Mouse (Mus musculus): ENCODE results near the gene Fcna.
A peak's percentile ranks its signal among the peaks of the same experiment; 100 is the strongest.

The Fcna gene

DNA sequence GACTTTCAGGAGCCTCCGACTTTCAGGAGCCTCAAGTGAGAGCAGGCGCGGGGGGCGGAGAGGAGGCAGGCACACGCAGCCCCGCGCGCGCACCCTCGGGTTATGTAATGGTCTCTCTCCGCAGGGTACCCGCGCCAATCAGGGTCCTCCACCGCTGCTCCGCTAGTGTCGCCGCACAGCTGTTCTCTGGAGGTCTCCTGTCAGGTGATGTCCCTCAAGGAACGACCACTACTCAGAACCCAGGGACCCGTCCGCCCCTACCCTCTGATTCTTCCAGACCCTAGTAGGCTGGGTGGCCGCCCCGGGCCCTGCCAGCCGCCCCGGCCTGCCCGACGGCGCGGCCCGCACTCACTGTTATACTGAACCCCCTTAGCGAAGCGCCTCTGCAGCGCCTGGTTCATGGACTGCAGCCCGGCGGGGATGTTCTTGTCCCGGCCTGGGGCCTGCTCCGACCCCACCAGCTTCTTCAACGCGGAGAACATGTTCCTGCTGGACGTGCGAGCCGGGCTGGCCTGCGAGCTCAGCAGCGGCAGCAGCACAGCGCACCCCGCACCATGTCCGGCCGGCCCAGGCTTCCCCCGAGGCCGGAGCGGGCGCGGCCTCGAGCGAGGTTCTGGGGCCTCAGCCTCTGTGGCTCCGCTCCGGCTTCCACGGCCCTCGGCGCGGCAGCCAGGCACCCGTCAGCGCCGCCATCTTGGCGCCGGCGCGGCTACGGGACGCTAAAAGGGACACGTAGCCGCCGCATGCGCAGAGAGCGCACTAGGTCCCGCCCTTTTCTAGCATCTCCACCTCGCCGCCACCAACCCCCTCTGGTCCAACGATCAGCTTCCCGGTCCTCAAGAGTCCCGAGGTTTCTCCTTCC is 19.8 kb downstream of the Fcna start, which contains the start of gene Rabl6:
Gene Rabl6 (minus strand): TSS at position 761 of the 862 bp plus-strand sequence.
- peak; percentile 67 for DNase-seq (ENCODE audit: low read depth)

DNA sequence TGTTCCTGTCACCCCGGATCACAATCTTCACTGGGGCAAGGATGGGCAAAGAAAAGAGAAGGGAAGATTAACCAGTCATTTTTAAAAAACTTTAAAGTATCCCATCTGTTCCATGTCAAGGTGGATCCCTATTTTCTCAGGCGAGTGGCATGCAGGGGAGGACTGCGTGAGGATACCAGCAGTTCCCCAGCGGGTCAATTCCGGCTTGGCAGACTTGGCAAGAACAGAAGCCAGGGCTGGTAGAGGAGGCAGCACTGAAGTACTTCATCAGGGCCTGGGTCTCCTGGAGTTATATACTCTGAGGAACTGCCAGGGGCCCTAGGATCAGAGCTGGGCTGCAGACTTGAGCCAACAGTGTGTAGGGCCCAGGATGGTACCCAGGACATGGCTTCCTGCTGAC is 25.3 kb downstream of the Fcna start:
- no peak for DNase-seq (ENCODE audit: low read depth)

DNA sequence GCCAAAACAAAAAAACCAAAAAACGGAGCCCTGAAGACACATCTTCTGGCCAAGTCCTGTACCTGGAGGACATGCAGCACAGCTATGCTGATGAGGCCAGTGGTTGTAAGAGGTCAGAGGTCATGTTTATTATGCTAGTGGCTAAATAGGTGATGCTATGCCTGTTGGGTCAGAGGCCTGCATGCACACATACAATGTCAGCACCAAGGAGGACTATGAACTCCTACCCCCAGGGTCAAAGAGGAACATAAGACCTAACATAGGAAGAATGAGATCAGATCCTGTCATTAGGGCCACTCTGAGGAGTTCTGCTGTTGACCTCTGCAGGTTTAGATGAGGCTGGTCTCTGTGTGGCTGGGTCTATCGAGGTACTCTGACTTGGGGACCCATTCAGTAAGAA is 27.8 kb downstream of the Fcna start:
- DNase-seq (ENCODE audit: low read depth), result no peak

DNA sequence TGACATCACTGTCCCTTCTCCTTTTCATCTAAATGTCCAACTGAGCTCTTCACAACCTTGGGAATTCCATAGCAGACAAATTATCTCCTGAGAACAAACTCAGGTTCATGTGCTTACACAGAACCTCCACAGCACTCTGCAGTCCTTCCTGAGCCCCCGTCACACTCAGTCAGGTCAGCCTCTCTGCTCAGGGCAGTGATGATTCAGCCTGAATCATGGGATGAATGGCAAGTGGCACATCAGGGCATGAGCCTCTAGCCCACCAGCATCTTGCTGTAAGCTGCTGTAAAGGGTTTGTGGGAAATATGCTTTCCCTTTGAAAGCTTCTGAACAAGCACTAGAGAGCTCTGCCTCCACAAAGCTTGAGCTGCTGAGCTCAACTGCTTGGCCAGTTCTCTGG is 29.1 kb downstream of the Fcna start:
- DNase-seq (ENCODE audit: low read depth), result no peak

DNA sequence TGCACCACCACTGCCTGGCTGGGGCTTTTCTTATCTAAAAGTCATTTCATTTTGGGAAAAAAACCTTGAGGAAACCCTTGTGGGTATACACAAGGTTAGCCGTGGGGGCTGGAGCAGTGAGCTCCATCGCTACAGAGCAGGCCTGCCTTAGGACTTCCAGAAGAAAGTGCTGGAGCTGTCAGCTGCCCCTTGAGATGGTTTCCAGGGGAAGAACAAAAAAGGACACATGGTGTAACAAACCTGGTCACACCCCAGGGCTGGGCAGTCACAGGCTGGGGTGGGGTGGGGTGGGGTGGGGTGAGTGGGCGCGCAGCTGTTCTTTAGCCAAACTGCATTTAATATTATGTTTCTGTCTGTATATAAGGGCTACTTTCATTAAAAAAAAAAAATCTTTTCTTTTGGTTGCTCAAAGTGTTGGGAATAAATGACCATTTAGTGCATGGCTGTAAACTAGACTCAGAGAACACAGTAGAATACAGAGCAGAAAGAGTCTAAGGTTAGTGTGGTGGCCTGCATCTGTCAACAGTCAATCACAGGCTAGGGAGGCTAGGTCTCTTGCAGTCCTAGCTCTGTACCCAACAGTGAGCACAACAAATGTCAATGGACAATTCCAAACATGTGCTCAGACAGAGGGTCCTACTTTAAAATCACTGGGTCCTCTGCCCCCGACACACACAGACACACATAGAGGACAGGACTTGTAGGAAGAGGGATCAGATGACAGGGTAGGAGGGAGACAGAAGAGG is 30.9 kb downstream of the Fcna start:
- DNase-seq (ENCODE audit: low read depth), result no peak

DNA sequence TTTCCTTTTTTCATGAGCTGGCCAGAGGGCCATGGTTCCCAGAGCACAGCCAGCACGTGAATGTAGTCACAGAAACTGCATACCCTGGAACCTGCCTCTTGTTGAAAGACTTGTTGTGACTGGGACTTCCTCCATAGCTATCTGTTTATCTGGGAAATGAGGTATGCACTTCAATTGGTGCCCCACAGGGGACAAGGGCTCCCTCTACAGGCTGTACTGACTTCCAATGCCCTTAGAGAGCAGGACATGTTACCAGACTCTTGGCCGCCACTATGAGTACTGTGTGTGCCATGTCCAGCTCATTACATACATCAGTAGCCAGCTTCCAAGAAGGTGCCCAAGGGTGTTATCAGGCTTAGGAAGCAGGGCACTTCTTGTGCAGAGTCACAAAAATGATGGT is 36.0 kb downstream of the Fcna start:
- DNase-seq (ENCODE audit: low read depth), result no peak

DNA sequence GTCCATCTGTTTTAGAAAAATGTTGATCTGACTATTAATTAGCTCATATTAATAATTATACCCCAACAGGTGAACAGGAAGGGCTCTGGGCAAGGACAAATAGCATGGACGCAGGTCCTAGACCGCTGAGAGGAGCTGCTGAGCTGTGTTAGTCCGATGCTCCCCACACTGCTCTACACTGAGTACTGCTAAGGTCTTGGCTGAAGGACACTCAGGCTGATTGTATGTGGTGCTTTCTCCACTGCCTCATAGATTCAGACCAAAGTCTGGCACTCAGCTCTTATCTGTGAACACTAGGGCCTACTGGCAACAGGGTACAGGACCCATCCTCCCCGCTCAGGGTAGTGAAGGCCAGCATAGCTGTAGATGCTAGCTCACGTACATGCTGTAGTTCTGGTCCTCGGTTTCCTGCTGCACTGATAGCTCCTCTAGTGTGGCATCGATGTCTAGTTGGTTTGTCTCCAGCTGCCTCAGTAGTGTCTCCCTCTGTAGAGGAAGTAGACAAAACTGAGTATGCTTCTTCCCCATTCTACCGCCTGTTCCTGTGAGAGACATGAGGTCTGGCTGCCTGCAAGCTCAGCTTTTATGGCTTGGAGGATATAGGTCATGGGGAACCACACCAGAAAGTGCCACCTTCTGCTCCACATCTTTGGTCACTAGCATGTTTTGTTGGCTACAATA is 39.5 kb downstream of the Fcna start:
- no peak for DNase-seq (ENCODE audit: low read depth)

DNA sequence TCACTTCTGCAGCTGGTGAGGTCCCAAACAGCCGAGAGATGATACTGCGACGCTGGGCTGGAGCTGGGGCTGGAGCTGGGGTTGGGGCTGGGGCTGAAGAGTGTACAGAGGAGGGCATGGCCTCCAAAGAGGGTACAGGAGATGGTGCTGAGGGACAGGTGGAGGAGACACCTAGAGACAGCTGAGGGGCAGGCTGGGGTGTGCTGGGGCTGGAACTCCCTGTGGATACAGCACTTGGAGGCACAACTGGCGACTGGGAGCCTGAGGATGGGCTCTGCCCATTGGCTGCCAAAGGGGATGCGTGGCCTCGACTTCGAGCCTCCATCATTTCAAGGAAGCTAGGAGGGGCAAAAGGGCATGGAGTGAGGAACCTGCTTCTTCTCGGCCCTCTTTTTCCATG is 40.5 kb downstream of the Fcna start:
- no peak for DNase-seq (ENCODE audit: low read depth)

DNA sequence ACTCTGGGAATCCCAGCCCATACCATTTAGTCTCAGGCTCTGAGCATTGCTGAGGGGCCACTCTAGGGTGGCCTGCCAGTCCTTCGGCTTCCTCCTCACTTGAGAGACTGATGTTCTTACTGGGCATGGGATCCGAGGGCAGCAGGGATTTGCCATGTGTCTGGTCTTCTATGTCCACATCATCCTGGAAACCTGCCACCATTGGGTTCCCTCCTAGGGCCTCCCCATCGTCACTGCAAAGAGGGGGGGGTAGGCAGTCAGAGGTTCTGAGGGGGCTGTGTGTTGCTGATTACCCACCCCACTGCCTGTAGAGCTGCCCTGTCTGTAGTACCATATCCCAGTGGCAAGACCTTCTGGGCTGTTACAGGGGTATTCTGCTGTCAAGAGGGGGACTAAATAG is 42.2 kb downstream of the Fcna start:
- no peak for DNase-seq (ENCODE audit: low read depth)

DNA sequence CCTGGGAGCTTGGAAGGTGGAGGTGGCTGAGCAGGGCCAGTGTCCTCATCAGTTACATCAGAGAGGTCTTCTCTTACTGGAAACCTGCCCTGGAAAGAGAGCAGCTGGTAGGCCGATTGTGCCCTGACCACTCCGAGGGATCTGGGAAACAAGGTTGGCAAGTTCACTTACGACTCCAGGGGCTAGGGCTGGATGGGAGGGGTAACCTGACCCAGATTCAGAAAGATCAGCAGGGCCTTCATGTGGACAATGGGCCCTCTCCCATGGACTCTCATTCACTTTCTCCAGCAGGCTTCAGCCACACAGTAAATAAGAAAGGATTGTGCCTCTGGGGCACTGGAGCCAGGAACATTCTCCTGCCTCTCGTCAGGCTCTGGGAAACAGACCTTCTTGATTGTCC is 43.0 kb downstream of the Fcna start:
- no peak for DNase-seq (ENCODE audit: low read depth)

DNA sequence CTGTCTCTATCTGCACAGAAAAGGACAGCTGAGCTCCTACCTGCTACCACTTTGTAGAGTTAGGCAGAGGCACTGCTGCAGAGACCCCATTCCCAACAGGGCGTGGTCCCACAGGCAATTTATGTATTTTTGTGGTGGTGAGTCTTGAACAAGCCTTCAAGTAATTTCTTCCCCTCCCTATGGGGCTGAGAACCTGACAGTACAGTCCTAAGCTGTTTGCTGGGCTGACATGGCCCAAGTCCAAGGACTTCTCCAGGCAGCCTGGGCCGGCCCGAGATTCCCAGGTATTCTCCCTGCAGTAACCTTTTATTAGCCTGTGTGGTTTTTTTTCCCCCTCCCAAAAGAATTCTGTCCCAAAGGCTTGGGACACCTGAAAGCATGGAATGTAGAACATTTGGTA is 43.7 kb downstream of the Fcna start:
- DNase-seq (ENCODE audit: low read depth), result no peak

DNA sequence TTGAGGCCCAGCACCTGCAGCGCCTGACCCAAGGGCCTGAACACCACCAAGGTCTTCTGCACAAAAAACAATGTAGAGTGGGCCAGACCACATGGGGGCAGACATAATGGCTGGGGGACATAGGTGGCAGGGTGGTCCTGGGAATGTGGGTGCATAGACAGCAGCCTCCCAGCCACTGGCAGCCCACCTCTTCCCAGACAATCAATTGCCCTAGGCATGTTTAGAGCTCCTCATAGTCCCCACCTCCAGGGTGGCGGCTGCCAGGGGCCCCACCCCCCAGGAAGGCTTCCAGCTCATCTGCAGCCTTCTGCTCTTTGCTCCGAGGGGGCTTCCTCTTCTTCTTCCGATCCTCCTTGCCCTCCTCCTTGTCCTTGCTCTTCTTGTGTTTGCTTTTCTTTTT is 44.3 kb downstream of the Fcna start:
- DNase-seq (ENCODE audit: low read depth), result no peak

DNA sequence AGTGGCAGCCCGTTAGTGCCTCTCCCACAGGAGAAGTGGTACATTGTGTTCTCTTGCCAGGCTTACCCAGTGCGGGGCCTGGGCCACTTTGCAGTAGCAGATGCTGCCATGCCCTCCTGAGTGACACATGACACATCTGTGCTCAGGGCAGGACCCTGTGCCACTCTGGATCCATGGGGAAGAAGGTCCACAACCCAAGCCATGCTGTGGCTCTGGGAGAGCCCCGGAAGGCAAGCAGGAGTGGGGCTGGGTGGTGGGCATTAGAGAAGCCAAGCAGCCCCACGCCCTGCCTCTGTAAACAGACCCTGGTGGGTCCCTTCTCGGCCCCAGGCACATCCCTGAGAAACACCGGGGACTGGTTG is 44.7 kb downstream of the Fcna start:
- no peak for DNase-seq (ENCODE audit: low read depth)

DNA sequence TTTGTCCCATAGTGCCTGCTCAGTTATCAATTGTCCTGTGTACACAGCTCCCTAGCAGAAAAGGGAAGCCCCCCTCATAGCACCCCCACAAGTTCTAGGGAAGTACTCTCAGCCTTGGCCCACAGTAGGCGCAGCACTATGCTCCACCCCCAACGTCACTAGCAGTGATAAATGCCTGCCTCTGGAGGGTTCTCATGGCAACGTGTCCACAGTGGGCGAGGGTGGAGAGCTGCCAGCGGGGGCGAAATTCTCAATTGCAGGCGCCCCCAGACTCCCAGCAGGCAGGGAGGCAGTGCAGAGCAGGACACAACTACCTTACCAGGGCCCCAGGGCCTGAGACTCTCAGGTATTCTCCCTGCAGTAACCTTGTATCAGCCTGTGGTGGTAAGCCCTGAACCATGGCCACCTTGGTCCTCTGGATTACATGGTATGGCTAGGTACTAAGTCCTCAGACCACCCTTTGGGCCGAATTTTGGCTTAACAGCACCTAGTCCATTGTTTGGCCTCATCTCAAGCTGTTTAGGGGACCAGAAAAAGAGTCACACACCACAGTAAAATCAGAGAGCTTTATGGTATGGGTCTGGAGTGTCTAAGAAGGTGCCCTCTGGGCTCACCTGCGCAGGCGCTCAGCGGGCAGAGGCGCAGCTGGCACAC is 45.2 kb downstream of the Fcna start:
- DNase-seq (ENCODE audit: low read depth), result no peak

DNA sequence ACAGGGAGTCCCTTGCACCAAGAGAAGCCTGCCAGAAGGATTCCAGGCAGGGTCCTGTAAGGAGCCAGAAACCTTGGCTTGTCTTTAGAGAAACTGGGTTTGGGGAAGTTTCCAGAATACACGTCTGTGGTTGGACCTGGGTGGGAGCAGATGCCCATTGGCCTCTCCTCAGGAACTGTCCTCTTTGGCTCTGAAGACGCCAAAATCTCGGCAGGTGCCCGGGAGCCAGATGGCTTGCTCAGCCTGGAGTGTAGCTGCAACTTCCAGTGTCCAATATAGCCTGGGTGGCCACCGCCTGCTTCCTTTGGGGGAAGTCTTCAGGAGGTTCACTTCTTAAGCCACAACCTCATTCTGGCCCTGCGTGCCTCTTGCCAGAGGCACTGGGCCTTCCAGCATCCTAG is 45.9 kb downstream of the Fcna start:
- DNase-seq (ENCODE audit: low read depth), result no peak

DNA sequence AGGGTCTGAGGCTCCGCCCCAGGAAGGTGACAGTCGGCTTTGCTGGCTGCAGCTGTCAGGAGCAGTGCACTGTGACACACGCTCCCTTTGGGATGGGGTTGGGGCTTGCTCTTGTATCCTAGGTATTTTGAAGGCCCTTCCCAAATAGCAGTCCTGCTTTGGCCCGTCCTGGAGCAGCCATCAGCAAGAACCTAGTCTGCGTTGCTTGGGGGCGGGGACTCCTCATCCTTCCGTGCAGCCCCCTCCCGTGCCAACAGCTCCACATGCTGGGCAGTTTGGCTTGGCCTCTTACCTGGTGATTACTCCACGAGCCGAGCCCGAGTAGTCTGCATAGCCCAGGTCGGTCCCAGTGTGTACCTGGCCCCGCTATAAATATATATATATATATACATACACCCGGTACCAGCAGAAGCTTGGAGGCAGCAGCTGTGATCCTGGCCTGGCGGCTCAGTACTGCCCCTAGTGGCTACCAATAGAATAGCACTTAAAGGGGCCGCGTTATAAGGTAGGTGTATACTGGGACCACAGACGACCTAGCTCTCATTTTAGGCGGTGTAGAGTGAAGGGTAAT is 46.5 kb downstream of the Fcna start, which contains the start of gene Ajm1:
Gene Ajm1 (minus strand): TSS at position 464 of the 571 bp plus-strand sequence.
- no peak for DNase-seq (ENCODE audit: low read depth)

DNA sequence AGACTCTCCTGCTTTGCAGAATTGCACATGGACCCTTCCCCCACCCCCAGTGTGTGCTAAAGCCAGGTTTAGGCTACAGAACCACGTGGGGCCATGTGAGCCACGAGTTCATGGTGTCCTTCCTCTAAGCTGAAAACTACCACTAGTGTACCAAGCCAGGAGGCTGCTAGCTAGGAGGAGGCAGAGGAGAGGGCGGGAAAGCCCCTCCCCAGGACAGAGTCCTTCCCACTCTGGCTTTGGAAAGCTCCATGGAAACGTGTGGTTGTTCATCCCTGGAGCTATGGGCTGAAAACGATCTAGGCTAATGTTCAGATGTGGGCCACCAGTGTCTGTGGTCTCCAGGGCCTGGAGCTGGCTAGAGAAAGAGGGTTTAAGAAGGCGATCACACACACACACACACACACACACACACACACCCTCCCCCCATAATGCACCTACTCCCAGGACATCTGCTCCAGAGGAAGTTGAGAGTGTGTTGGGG is 47.2 kb downstream of the Fcna start:
- DNase-seq (ENCODE audit: low read depth), result no peak

DNA sequence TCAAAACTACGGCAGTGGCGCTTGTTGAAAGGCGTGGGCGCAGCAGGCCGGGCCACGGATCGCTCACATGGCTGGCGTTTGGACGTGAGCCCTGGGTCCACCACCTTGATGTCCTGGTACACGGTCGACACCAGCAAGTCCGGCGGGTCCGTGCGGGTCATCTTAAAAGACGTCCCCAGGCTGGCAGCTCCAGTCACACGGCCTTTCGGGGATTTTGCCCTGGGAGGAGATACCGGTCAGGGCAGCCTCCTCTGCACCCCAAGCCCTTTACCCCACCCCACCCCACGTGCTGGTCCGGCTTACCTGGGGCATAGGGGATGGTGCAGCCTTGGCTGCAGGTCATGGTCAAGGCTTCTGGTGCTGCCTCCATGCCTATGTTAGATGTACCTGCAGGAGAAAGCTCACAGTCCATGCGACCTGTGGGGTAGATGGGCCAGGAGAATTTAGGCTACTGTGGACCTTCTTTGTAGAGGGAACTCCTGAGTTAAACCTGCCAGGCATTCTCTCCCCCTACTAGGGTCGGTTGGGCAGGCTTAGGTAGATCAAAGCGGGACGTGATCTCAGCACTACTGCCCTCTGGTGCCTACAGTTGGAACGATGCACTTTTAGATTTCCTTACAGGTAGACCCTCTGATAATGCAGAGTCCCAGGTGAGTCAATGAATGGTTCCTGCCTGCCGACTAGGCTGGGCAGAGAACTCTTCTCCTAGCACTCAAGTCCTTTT is 47.9 kb downstream of the Fcna start:
- no peak for DNase-seq (ENCODE audit: low read depth)

DNA sequence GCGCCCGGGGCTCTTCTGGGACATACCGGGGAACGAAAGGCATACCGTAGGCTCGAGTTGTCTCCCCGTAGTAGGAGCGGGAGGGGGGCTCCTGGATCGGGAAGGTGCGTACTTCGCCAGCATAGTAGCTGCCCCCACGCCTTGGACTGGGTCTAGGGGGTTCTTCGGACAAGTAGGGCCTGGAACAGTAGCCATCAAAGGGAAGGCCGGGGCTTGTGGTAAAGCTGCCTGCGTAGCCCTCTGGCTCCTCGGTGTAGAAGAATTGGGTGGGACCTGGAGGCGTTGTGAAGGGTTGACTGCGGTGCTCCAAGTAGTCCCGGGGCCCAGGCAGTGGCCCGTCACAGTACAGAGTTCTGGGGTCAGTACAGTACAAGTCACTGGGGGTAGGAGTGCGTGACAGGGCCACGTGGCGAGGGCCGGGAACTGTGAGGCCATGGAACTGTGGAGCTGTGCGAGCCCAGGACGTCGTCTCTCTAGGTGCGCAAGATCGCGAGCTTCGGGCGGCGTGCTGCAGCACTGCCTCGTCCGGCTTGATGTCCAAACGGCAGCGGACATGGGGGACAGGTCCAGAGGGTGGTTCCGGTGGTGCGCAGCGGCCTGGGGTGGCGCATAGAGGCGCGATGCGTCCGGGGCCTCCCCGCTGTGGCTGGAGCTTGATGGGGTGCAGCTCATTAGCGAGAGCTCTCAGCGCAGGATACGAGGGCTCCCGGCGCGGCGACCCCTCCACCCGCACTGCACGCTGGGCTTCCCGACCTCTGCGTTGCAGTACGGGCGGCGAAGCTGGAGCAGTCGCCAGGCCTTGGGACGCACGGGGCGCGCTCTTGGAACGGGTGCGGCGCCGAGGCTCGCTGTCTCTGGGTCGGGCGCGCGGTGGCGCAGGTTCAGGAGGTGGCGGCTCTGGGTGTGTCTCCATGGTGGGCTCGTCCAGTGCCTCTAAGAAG is 48.8 kb downstream of the Fcna start:
- no peak for DNase-seq (ENCODE audit: low read depth)
